In genomic region chr10:81559627-81560539, GRCm38 (mm10) we compare ENCODE assay signal across 8 mouse cellular contexts. TPM values are rescaled to one million over a fixed set of nuclear protein-coding genes. Genes with fewer than 3 reads are reported as not detected.
DNase-seq lines count a peak whose midpoint lies in the region; ATAC-seq lines count a peak whose summit lies in the region.

No protein-coding gene starts in this region.

- H3K4me2 ChIP-seq in embryonic facial prominence, embryonic 12.5 days (replicated peaks), result peak overlapping the region; percentile 91
- H3K4me2 ChIP-seq in limb, embryonic 15.5 days, result peak overlapping the region; percentile 80
- H3K4me2 ChIP-seq in midbrain, embryonic 14.5 days (ENCODE audit: low read length), result peak overlapping the region; percentile 81
- peak overlapping the region; percentile 77 for H3K4me2 ChIP-seq in stomach, embryonic 15.5 days

- 1% methylated on average over 32 of the region's 36 CpGs for WGBS in embryonic facial prominence, embryonic 12.5 days
- WGBS in limb, embryonic 15.5 days, result under 1% methylated on average over 35 of the region's 36 CpGs
- WGBS in midbrain, embryonic 14.5 days, result 1% methylated on average over 36 of the region's 36 CpGs
- under 1% methylated on average over 33 of the region's 36 CpGs for WGBS in stomach, embryonic 15.5 days

- no peaks in the 10 kb centered on the region for H3K27me3 ChIP-seq in embryonic facial prominence, embryonic 12.5 days
- H3K27me3 ChIP-seq in limb, embryonic 15.5 days, result no peaks in the 10 kb centered on the region
- H3K27me3 ChIP-seq in midbrain, embryonic 14.5 days (ENCODE audit: control insufficient read depth, insufficient read depth, low read length), result peaks cover 2% of the 10 kb centered on the region; the same call in 1 of the 2 replicates
- no peaks in the 10 kb centered on the region for H3K27me3 ChIP-seq in stomach, embryonic 15.5 days (replicated peaks)

- peak overlapping the region; percentile 98 for H3K9ac ChIP-seq in embryonic facial prominence, embryonic 12.5 days
- H3K9ac ChIP-seq in limb, embryonic 15.5 days, result peak overlapping the region; percentile 92
- peak overlapping the region; percentile 99 for H3K9ac ChIP-seq in midbrain, embryonic 14.5 days (replicated peaks; ENCODE audit: low read length)
- H3K9ac ChIP-seq in stomach, embryonic 15.5 days, result peak overlapping the region; percentile 96

- no peaks in the 10 kb centered on the region for H3K9me3 ChIP-seq in embryonic facial prominence, embryonic 12.5 days
- no peaks in the 10 kb centered on the region for H3K9me3 ChIP-seq in limb, embryonic 15.5 days
- no peaks in the 10 kb centered on the region for H3K9me3 ChIP-seq in midbrain, embryonic 14.5 days (ENCODE audit: control insufficient read depth, low read length)
- H3K9me3 ChIP-seq in stomach, embryonic 15.5 days, result no peaks in the 10 kb centered on the region

- peak overlapping the region; percentile 93 for H3K27ac ChIP-seq in embryonic facial prominence, embryonic 12.5 days
- peak overlapping the region; percentile 91 for H3K27ac ChIP-seq in limb, embryonic 15.5 days
- H3K27ac ChIP-seq in midbrain, embryonic 14.5 days (replicated peaks; ENCODE audit: low read depth, low read length), result peak overlapping the region; percentile 89
- peak overlapping the region; percentile 93 for H3K27ac ChIP-seq in stomach, embryonic 15.5 days

- ATAC-seq in embryonic facial prominence, embryonic 12.5 days (ENCODE audit: insufficient number of reproducible peaks, insufficient read depth, low FRiP score, low TSS enrichment), result no peak
- ATAC-seq in limb, embryonic 15.5 days (ENCODE audit: insufficient number of reproducible peaks, low FRiP score, low TSS enrichment, low read depth), result no peak; the same call in 1 of the 2 replicates
- peak; percentile 32 for ATAC-seq in midbrain, embryonic 14.5 days (ENCODE audit: low FRiP score, low TSS enrichment)
- peak; percentile 8; the same call in 1 of the 2 replicates for ATAC-seq in stomach, embryonic 15.5 days (ENCODE audit: insufficient read depth, low FRiP score, low read depth)

- peaks cover 45% of the 10 kb centered on the region for H3K4me1 ChIP-seq in embryonic facial prominence, embryonic 12.5 days
- H3K4me1 ChIP-seq in limb, embryonic 15.5 days, result peaks cover 48% of the 10 kb centered on the region
- peaks cover 28% of the 10 kb centered on the region for H3K4me1 ChIP-seq in midbrain, embryonic 14.5 days (ENCODE audit: control insufficient read depth, insufficient read depth, low read length)
- H3K4me1 ChIP-seq in stomach, embryonic 15.5 days, result peaks cover 38% of the 10 kb centered on the region

- H3K4me3 ChIP-seq in embryonic facial prominence, embryonic 12.5 days, result peak overlapping the region; percentile 96
- H3K4me3 ChIP-seq in limb, embryonic 15.5 days, result peak overlapping the region; percentile 82
- peak overlapping the region; percentile 87 for H3K4me3 ChIP-seq in midbrain, embryonic 14.5 days (replicated peaks; ENCODE audit: low read depth, low read length)
- H3K4me3 ChIP-seq in stomach, embryonic 15.5 days (replicated peaks), result peak overlapping the region; percentile 87

- DNase-seq in 3134 (ENCODE audit: extremely low read depth, insufficient read length, low spot score), result peak; percentile 74
- DNase-seq in adrenal gland, adult 18-20 months (ENCODE audit: low spot score in 2 of 2), result peak; percentile 69 to 75
- peak; percentile 72 to 79 for DNase-seq in heart, adult 9 months (ENCODE audit: low spot score in 2 of 2)
- peak; percentile 75 for DNase-seq in kidney, adult 18-20 months
- no peak for DNase-seq in midbrain, embryonic 14.5 days

- H3K36me3 ChIP-seq in embryonic facial prominence, embryonic 12.5 days, result peaks cover 15% of the 10 kb centered on the region
- H3K36me3 ChIP-seq in limb, embryonic 15.5 days, result peaks cover 13% of the 10 kb centered on the region
- peaks cover 24% of the 10 kb centered on the region for H3K36me3 ChIP-seq in midbrain, embryonic 14.5 days (ENCODE audit: control insufficient read depth, insufficient read depth, low read length)
- 0 out of 2 replicates have a peak, but pooled peaks cover 7% of the 10 kb centered on the region for H3K36me3 ChIP-seq in stomach, embryonic 15.5 days

RNA-seq across cellular contexts. Expression of gene Aes, which starts 0.6 kb away (rescaled TPM):
- 1,000 to 10,000 TPM in 1 of 2 experiments, 100 to 1,000 TPM in 1; 911 to 1,138 TPM for total RNA-seq in adrenal gland, adult 18-20 months (2021)
- 523 and 554 TPM in 2 replicates for polyA plus RNA-seq in embryonic facial prominence, embryonic 12.5 days (2016; fragmentation: Nextera tagmentation; extraction: Ambion mirVana)
- polyA plus RNA-seq in limb, embryonic 15.5 days (2015; fragmentation: Nextera tagmentation; extraction: Ambion mirVana), result 517 and 519 TPM in 2 replicates
- 485 and 707 TPM in 2 replicates for polyA plus RNA-seq in midbrain, embryonic 14.5 days (2014; fragmentation: Nextera tagmentation; extraction: Ambion mirVana)
- 692 and 697 TPM in 2 replicates for polyA plus RNA-seq in stomach, embryonic 15.5 days (2015; fragmentation: Nextera tagmentation; extraction: Ambion mirVana)

RNA-seq across cellular contexts. Expression of gene Tle2, which starts 14.5 kb away (rescaled TPM):
- total RNA-seq in adrenal gland, adult 18-20 months (2021), result 10 to 100 TPM; 58.2 to 65.6 TPM
- polyA plus RNA-seq in embryonic facial prominence, embryonic 12.5 days (2016; fragmentation: Nextera tagmentation; extraction: Ambion mirVana), result 59.2 and 71.1 TPM in 2 replicates
- 39.7 and 41.7 TPM in 2 replicates for polyA plus RNA-seq in limb, embryonic 15.5 days (2015; fragmentation: Nextera tagmentation; extraction: Ambion mirVana)
- 20.4 and 25.7 TPM in 2 replicates for polyA plus RNA-seq in midbrain, embryonic 14.5 days (2014; fragmentation: Nextera tagmentation; extraction: Ambion mirVana)
- 28.8 and 35.6 TPM in 2 replicates for polyA plus RNA-seq in stomach, embryonic 15.5 days (2015; fragmentation: Nextera tagmentation; extraction: Ambion mirVana)

RNA-seq across cellular contexts. Expression of gene Gna11, which starts 14.9 kb away (rescaled TPM):
- total RNA-seq in adrenal gland, adult 18-20 months (2021), result 10 to 100 TPM; 81.7 to 83.4 TPM
- 82.7 and 83.5 TPM in 2 replicates for polyA plus RNA-seq in embryonic facial prominence, embryonic 12.5 days (2016; fragmentation: Nextera tagmentation; extraction: Ambion mirVana)
- polyA plus RNA-seq in limb, embryonic 15.5 days (2015; fragmentation: Nextera tagmentation; extraction: Ambion mirVana), result 80.4 and 81.7 TPM in 2 replicates
- 86.7 and 102 TPM in 2 replicates for polyA plus RNA-seq in midbrain, embryonic 14.5 days (2014; fragmentation: Nextera tagmentation; extraction: Ambion mirVana)
- polyA plus RNA-seq in stomach, embryonic 15.5 days (2015; fragmentation: Nextera tagmentation; extraction: Ambion mirVana), result 113 and 134 TPM in 2 replicates

RNA-seq across cellular contexts. Expression of gene Gna15, which starts 35.9 kb away (rescaled TPM):
- 1 to 10 TPM; 1.7 to 2.6 TPM for total RNA-seq in adrenal gland, adult 18-20 months (2021)
- polyA plus RNA-seq in embryonic facial prominence, embryonic 12.5 days (2016; fragmentation: Nextera tagmentation; extraction: Ambion mirVana), result 0.86 and 0.97 TPM in 2 replicates
- 7.3 and 7.9 TPM in 2 replicates for polyA plus RNA-seq in limb, embryonic 15.5 days (2015; fragmentation: Nextera tagmentation; extraction: Ambion mirVana)
- polyA plus RNA-seq in midbrain, embryonic 14.5 days (2014; fragmentation: Nextera tagmentation; extraction: Ambion mirVana), result 0.69 and 0.88 TPM in 2 replicates
- polyA plus RNA-seq in stomach, embryonic 15.5 days (2015; fragmentation: Nextera tagmentation; extraction: Ambion mirVana), result 4.4 and 5.8 TPM in 2 replicates

RNA-seq across cellular contexts. Expression of gene Tle6, which starts 41.0 kb away (rescaled TPM):
- 10 to 100 TPM; 21.4 to 37.3 TPM for total RNA-seq in adrenal gland, adult 18-20 months (2021)
- 14.4 and 16.2 TPM in 2 replicates for polyA plus RNA-seq in embryonic facial prominence, embryonic 12.5 days (2016; fragmentation: Nextera tagmentation; extraction: Ambion mirVana)
- 9.9 and 11.7 TPM in 2 replicates for polyA plus RNA-seq in limb, embryonic 15.5 days (2015; fragmentation: Nextera tagmentation; extraction: Ambion mirVana)
- polyA plus RNA-seq in midbrain, embryonic 14.5 days (2014; fragmentation: Nextera tagmentation; extraction: Ambion mirVana), result 3.2 and 3.5 TPM in 2 replicates
- 31.2 and 42.1 TPM in 2 replicates for polyA plus RNA-seq in stomach, embryonic 15.5 days (2015; fragmentation: Nextera tagmentation; extraction: Ambion mirVana)

Comparison
In these comparisons a context has a peak if more than half of its experiments do, and no peak if none do; other contexts are left out.
1. ATAC-seq: peak in midbrain, embryonic 14.5 days (single experiment) and stomach, embryonic 15.5 days (single experiment); none in embryonic facial prominence, embryonic 12.5 days (single experiment) and limb, embryonic 15.5 days (single experiment).
2. Peak in every context shown above with its lines, with median percentiles within 50 percentile points of each other: H3K27ac ChIP-seq, H3K4me2 ChIP-seq, H3K4me3 ChIP-seq and H3K9ac ChIP-seq.